Mouse (Mus musculus): ENCODE results near the gene Rnf213. TPM values are rescaled to one million over a fixed set of nuclear protein-coding genes. Genes with fewer than 3 reads are reported as not detected.

Gene Rnf213
- polyA plus RNA-seq, 1 experiment: not detected

DNA sequence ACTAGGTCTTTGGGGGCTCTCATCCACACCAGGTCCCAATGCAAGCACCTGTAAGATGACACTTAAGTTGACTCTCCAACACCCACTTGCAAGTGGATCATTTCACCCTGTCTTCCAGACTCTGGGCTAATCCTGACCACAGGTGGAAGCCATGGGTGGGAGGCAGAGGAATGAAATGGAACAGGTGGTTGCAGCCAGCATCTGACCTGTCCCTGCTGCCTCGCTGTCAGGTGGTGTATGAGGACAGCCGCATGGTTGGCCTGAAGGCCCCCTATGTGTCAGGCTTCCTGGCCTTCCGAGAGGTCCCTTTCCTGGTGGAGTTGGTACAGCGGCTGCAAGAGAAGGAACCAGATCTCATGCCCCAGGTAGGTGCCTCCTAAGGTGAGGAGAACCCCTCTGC lies 106.4 kb downstream of the Rnf213 start:
- Histone ChIP-seq H3K4me1 (ENCODE audit: control insufficient read depth, insufficient read depth, low read length) (no peaks in the 10 kb centered on the region), H3K4me3 (ENCODE audit: insufficient read depth, low read depth, low read length) (no peak overlapping the region), H3K27ac (ENCODE audit: insufficient read depth, low read depth, low read length) (no peak overlapping the region)
- WGBS: 94% methylated on average over 4 of the region's 4 CpGs
- no peak for TF ChIP-seq CTCF (IDR thresholded peaks at IDR 0.05; ENCODE audit: insufficient read depth, low read depth, low read length)
- no peak for TF ChIP-seq POLR2A (IDR thresholded peaks at IDR 0.05; ENCODE audit: insufficient read depth, low read depth, low read length)

DNA sequence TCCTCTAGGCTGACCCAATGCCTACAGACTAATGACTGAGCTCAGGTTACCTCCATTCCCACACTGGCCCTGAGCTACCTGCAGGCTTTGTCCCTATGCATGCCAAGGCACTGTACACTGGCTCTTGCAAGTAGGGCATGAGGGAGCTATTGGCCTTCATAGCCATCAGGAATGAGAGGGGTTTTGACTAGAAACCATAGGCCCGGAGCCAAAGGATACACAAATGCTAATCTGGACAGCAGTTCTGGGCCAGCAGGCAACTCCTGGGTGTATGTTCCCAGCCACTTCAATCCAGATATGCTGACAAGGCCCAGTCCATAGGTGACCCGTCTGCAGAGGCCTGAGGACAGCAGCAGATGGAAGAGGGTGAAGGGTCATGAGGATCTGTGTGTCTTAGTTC lies 107.1 kb downstream of the Rnf213 start:
- H3K27ac ChIP-seq (ENCODE audit: insufficient read depth, low read depth, low read length): no peak overlapping the region
- TF ChIP-seq POLR2A (IDR thresholded peaks at IDR 0.05; ENCODE audit: insufficient read depth, low read depth, low read length): no peak
- no peak for TF ChIP-seq CTCF (IDR thresholded peaks at IDR 0.05; ENCODE audit: insufficient read depth, low read depth, low read length)
- H3K4me1 ChIP-seq (ENCODE audit: control insufficient read depth, insufficient read depth, low read length): no peaks in the 10 kb centered on the region
- WGBS: 83% methylated on average over 2 of the region's 2 CpGs
- no peak overlapping the region for H3K4me3 ChIP-seq (ENCODE audit: insufficient read depth, low read depth, low read length)

DNA sequence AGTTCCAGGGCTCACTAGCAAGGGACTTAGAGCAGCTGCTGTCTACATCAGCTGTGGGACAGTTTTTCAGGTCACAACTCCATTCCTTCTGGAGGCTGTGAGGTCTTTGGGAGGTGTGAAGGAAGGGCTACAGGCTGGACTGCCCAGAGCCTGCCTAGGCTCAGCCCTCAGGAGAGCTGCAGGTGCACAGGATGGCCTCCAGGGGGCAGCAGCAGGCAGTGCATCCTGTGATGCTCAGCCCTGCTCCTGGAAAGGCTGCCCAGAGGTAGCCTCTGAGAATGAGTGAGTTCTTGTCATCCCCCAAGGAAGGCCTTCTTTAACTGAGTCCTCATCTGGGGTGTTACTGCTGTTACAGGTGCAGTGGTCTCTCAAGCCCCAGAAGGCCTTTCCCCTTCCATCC lies 110.8 kb downstream of the Rnf213 start:
- no peak overlapping the region for H3K27ac ChIP-seq (ENCODE audit: insufficient read depth, low read depth, low read length)
- no peak for TF ChIP-seq POLR2A (IDR thresholded peaks at IDR 0.05; ENCODE audit: insufficient read depth, low read depth, low read length)
- TF ChIP-seq CTCF (IDR thresholded peaks at IDR 0.05; ENCODE audit: insufficient read depth, low read depth, low read length): peak; percentile 97
- H3K4me1 ChIP-seq (ENCODE audit: control insufficient read depth, insufficient read depth, low read length): no peaks in the 10 kb centered on the region
- no peak overlapping the region for H3K4me3 ChIP-seq (ENCODE audit: insufficient read depth, low read depth, low read length)

- Histone ChIP-seq H3K4me3 (ENCODE audit: insufficient read depth, low read depth, low read length) (no peak overlapping the region), H3K27ac (ENCODE audit: insufficient read depth, low read depth, low read length) (no peak overlapping the region), H3K4me1 (ENCODE audit: control insufficient read depth, insufficient read depth, low read length) (no peaks in the 10 kb centered on the region)
- TF ChIP-seq POLR2A (IDR thresholded peaks at IDR 0.05; ENCODE audit: insufficient read depth, low read depth, low read length) (no peak), CTCF (IDR thresholded peaks at IDR 0.05; ENCODE audit: insufficient read depth, low read depth, low read length) (no peak)
- 99% methylated on average over 4 of the region's 4 CpGs for WGBS
These were observed 113.5 kb downstream of the Rnf213 start for GRCm38 (mm10) chr11:119506386-119506785.

GRCm38 (mm10) chr11:119507772-119508171 lies 114.9 kb downstream of the Rnf213 start:
- WGBS: 80% methylated on average over 8 of the region's 8 CpGs

GRCm38 (mm10) chr11:119509165-119509776 lies 116.4 kb downstream of the Rnf213 start:
- no peak overlapping the region for H3K27ac ChIP-seq (ENCODE audit: insufficient read depth, low read depth, low read length)
- no peak for TF ChIP-seq POLR2A (IDR thresholded peaks at IDR 0.05; ENCODE audit: insufficient read depth, low read depth, low read length)
- no peak for TF ChIP-seq CTCF (IDR thresholded peaks at IDR 0.05; ENCODE audit: insufficient read depth, low read depth, low read length)
- H3K4me1 ChIP-seq (ENCODE audit: control insufficient read depth, insufficient read depth, low read length): peaks cover 2% of the 10 kb centered on the region
- 47% methylated on average over 5 of the region's 5 CpGs for WGBS
- no peak overlapping the region for H3K4me3 ChIP-seq (ENCODE audit: insufficient read depth, low read depth, low read length)

More at GRCm38 (mm10) chr11:119507772-119508171, 114.9 kb downstream of the Rnf213 start:
- Histone ChIP-seq H3K4me3 (ENCODE audit: insufficient read depth, low read depth, low read length) (no peak overlapping the region), H3K4me1 (ENCODE audit: control insufficient read depth, insufficient read depth, low read length) (no peaks in the 10 kb centered on the region), H3K27ac (ENCODE audit: insufficient read depth, low read depth, low read length) (no peak overlapping the region)
- TF ChIP-seq CTCF (IDR thresholded peaks at IDR 0.05; ENCODE audit: insufficient read depth, low read depth, low read length): no peak
- no peak for TF ChIP-seq POLR2A (IDR thresholded peaks at IDR 0.05; ENCODE audit: insufficient read depth, low read depth, low read length)

GRCm38 (mm10) chr11:119513038-119513659 lies 120.2 kb downstream of the Rnf213 start:
- Histone ChIP-seq H3K4me1 (ENCODE audit: control insufficient read depth, insufficient read depth, low read length) (peaks cover 40% of the 10 kb centered on the region), H3K4me3 (ENCODE audit: insufficient read depth, low read depth, low read length) (no peak overlapping the region), H3K27ac (ENCODE audit: insufficient read depth, low read depth, low read length) (no peak overlapping the region)
- TF ChIP-seq CTCF (IDR thresholded peaks at IDR 0.05; ENCODE audit: insufficient read depth, low read depth, low read length) (no peak), POLR2A (IDR thresholded peaks at IDR 0.05; ENCODE audit: insufficient read depth, low read depth, low read length) (no peak)
- 51% methylated on average over 9 of the region's 9 CpGs for WGBS

DNA sequence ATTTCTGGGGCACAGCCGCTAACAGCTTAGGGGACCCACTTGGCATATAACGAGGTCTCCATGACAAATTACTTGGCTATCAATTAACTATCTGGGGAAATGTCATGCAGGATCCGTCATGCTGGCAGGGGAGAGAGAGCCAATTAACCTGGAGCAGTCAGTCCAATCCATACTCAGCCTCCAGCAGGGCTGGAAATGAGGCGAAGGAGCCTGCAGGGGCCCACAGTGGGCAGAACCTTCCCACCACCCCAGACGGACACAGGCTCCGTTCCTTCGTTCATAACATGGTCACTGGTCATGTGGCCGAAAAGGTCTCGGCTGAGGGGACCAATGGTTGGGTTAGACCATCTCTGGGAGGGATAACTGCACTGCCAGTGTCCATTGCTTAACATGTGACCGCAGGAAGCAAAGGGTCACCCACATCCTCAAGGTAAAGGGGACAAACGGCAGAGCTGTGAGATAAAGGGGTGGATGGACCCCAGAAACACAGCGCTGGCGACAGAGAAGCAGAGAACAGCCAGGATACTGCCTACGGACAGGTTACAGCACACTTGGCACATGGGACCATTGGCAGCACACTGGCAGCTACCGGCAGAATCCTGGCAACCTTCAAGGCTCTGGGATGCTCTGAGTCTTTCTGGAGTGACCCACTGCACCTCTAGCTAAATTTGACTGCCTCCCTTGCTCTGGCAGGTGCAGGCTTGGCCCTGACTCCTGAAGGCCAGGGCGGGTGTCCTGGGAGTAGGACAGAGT lies 121.4 kb downstream of the Rnf213 start:
- TF ChIP-seq POLR2A (IDR thresholded peaks at IDR 0.05; ENCODE audit: insufficient read depth, low read depth, low read length): no peak
- TF ChIP-seq CTCF (IDR thresholded peaks at IDR 0.05; ENCODE audit: insufficient read depth, low read depth, low read length): no peak
- Histone ChIP-seq H3K27ac (ENCODE audit: insufficient read depth, low read depth, low read length) (no peak overlapping the region), H3K4me1 (ENCODE audit: control insufficient read depth, insufficient read depth, low read length) (peaks cover 40% of the 10 kb centered on the region), H3K4me3 (ENCODE audit: insufficient read depth, low read depth, low read length) (no peak overlapping the region)
- 42% methylated on average over 16 of the region's 16 CpGs for WGBS
